Mouse (Mus musculus) megakaryocyte, embryonic 14.5 days (primary cell): ENCODE measurements around the gene Clic5.

Source experiments
- FLI1 ChIP-seq: IDR thresholded peaks from 2 replicates; pipeline ENCODE4 v1.6.1; 2012; ENCODE audit warnings: low read length, inconsistent platforms, mixed read lengths
- GATA1 ChIP-seq: IDR thresholded peaks from 3 replicates; pipeline ENCODE4 v1.6.1; 2012; ENCODE audit warnings: mixed read lengths, low read length, inconsistent platforms, borderline replicate concordance

DNA sequence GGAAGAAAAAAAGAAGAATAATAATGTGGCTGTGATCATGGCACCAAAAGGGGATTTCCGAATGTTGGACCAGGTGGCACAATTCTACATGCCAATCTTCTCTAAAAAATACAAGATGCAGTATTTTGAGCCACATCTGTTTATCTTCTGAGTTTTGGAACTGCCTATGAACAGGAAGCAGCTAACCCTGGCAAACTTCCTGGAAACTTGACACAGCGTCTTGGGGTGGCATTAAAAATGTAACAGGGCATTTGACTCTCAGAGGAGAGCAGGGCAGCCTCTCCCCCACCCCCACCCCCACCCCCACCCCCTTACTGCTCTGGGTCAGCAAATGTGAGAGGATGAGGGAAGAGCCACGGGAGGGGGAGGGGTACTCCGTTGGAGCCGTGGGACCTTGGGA, 25.9 kb upstream of the Clic5 start:
- no peak for TF ChIP-seq GATA1
- no peak for TF ChIP-seq FLI1
